Mouse (Mus musculus): ENCODE results near the gene N4bp1.

DNA sequence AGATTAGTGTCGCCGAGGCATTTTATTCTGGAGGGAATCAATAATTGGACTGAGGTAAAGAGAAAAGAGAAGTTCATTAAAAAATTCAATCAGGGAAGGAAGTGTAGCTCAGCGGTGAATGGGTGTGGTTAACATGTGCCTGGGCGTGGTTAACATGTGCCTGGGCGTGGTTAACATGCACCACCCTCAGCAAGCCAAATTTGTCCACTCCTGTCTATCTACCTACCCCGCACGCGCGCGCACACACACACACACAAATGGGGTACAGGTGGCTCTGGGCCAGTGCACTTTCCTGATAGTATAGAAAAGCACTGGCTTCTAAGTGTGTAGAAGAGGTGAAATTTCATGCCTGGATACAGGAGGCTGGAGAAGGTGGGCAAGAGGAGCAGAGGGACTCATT lies 119.9 kb downstream of the N4bp1 start:
- TF ChIP-seq CTCF (IDR thresholded peaks at IDR 0.05; ENCODE audit: control insufficient read depth, insufficient read depth, insufficient replicate concordance, low read depth, low read length) (no peak), POLR2A (IDR thresholded peaks at IDR 0.05; ENCODE audit: control insufficient read depth, low read depth, low read length) (no peak)
